Mouse (Mus musculus) mouse embryonic stem cell (cell line): Measurements from ENCODE around the gene Kifc5b.

Experiments
- in situ Hi-C, 2 experiments: fragments of 300-500 bp; cut with MboI; formaldehyde crosslinking; loops; 1 replicate in 1 of 2; 3 replicates in 1 of 2; pipeline ENCODE4 v1.14.3; 2019 to 2020; ENCODE audit warnings: low sequenced_read_pairs in 2 of 2, low pct_unique_long_range_greater_than_20kb in 1 of 2, mixed read lengths in 1 of 2; ENCODE audit not compliant: unreplicated experiment in 1 of 2

The Kifc5b gene

GRCm38 (mm10) chr17:26916711-26917482, at the start of gene Kifc5b:
Gene Kifc5b (plus strand): TSS chr17:26917091.
- in situ Hi-C loops = no loop called here

GRCm38 (mm10) chr17:26868756-26869155, 48.1 kb upstream of the Kifc5b start:
- in situ Hi-C loops = no loop called here

GRCm38 (mm10) chr17:26872870-26873269, 44.0 kb upstream of the Kifc5b start:
- in situ Hi-C loops = loop anchor here in 1 of 2 experiments (10.0 kb wide), 1 partner anchor 58 kb away; no protein-coding TSS in a partner anchor

- in situ Hi-C loops = loop anchor here in 1 of 2 experiments (10.0 kb wide), 1 partner anchor 59 kb away; no protein-coding TSS in a partner anchor
These were observed 43.4 kb upstream of the Kifc5b start for GRCm38 (mm10) chr17:26873502-26873901.

GRCm38 (mm10) chr17:26874542-26874941, 42.3 kb upstream of the Kifc5b start:
- in situ Hi-C loops = loop anchor here in 1 of 2 experiments (10.0 kb wide), 1 partner anchor 60 kb away; no protein-coding TSS in a partner anchor

GRCm38 (mm10) chr17:26877927-26878326, 39.0 kb upstream of the Kifc5b start:
- in situ Hi-C loops = loop anchor here (10.0 to 25.0 kb wide), 3 partner anchors 63 to 416 kb away; partner anchors contain the start of gene Crebrf (in 1 of the 2)

GRCm38 (mm10) chr17:26879235-26879634, 37.7 kb upstream of the Kifc5b start:
- in situ Hi-C loops = loop anchor here (10.0 to 25.0 kb wide), 3 partner anchors 64 to 417 kb away; partner anchors contain the start of gene Crebrf (in 1 of the 2)

- in situ Hi-C loops = loop anchor here in 1 of 2 experiments (5.0 to 25.0 kb wide), 3 partner anchors 85 to 420 kb away; partner anchors contain the start of gene Crebrf
These were observed 34.2 kb upstream of the Kifc5b start for GRCm38 (mm10) chr17:26882706-26883105.

GRCm38 (mm10) chr17:26883585-26883984, 33.3 kb upstream of the Kifc5b start:
- in situ Hi-C loops = loop anchor here in 1 of 2 experiments (5.0 to 25.0 kb wide), 3 partner anchors 86 to 421 kb away; partner anchors contain the start of gene Crebrf

- in situ Hi-C loops = loop anchor here in 1 of 2 experiments (5.0 to 25.0 kb wide), 3 partner anchors 88 to 423 kb away; partner anchors contain the start of gene Crebrf
These were observed 31.6 kb upstream of the Kifc5b start for GRCm38 (mm10) chr17:26884995-26885926.

GRCm38 (mm10) chr17:26886047-26886749, 30.7 kb upstream of the Kifc5b start:
- in situ Hi-C loops = loop anchor here in 1 of 2 experiments (25.0 kb wide), 2 partner anchors 174 to 424 kb away; partner anchors contain the start of gene Crebrf

GRCm38 (mm10) chr17:26887926-26888325, 29.0 kb upstream of the Kifc5b start:
- in situ Hi-C loops = loop anchor here in 1 of 2 experiments (25.0 kb wide), 2 partner anchors 176 to 426 kb away; partner anchors contain the start of gene Crebrf

GRCm38 (mm10) chr17:26892635-26893375, 24.1 kb upstream of the Kifc5b start:
- in situ Hi-C loops = loop anchor here in 1 of 2 experiments (25.0 kb wide), 2 partner anchors 181 to 431 kb away; partner anchors contain the start of gene Crebrf

GRCm38 (mm10) chr17:26893492-26893891, 23.4 kb upstream of the Kifc5b start:
- in situ Hi-C loops = loop anchor here in 1 of 2 experiments (25.0 kb wide), 2 partner anchors 181 to 431 kb away; partner anchors contain the start of gene Crebrf

GRCm38 (mm10) chr17:26894342-26894741, 22.5 kb upstream of the Kifc5b start:
- in situ Hi-C loops = loop anchor here in 1 of 2 experiments (25.0 kb wide), 2 partner anchors 182 to 432 kb away; partner anchors contain the start of gene Crebrf

GRCm38 (mm10) chr17:26895578-26895977, 21.3 kb upstream of the Kifc5b start:
- in situ Hi-C loops = loop anchor here in 1 of 2 experiments (25.0 kb wide), 2 partner anchors 183 to 433 kb away; partner anchors contain the start of gene Crebrf

GRCm38 (mm10) chr17:26900916-26901315, 16.0 kb upstream of the Kifc5b start:
- in situ Hi-C loops = no loop called here
